Mouse (Mus musculus) small intestine, adult 2 months (tissue): ENCODE measurements around the gene Bcl2.

Experiments
- CTCF ChIP-seq: fragments of 200-500 bp; IDR thresholded peaks from 2 replicates; pipeline ENCODE4 v1.5.1; 2012; ENCODE audit warnings: low read depth, mild to moderate bottlenecking, control low read depth, inconsistent platforms, low read length, moderate library complexity, mixed read lengths; ENCODE audit not compliant: insufficient replicate concordance, insufficient read length; ENCODE audit errors: extremely low read depth
- POLR2A ChIP-seq: fragments of 200-500 bp; IDR thresholded peaks from 2 replicates; pipeline ENCODE4 v1.6.1; 2012; ENCODE audit warnings: low read depth, mild to moderate bottlenecking, control low read depth, inconsistent platforms, low read length, moderate library complexity

- TF ChIP-seq POLR2A (no peak), CTCF (no peak)
Observed at GRCm38 (mm10) chr1:106679800-106680515, 34.1 kb downstream of the Bcl2 start.
